Mouse (Mus musculus): ENCODE results near the gene H2afv. TPM values are rescaled to one million over a fixed set of nuclear protein-coding genes. Genes with fewer than 3 reads are reported as not detected.
A peak's percentile ranks its signal among the peaks of the same experiment; 100 is the strongest.

The H2afv gene
- polyA plus RNA-seq, 1 experiment = 51.4 TPM

DNA sequence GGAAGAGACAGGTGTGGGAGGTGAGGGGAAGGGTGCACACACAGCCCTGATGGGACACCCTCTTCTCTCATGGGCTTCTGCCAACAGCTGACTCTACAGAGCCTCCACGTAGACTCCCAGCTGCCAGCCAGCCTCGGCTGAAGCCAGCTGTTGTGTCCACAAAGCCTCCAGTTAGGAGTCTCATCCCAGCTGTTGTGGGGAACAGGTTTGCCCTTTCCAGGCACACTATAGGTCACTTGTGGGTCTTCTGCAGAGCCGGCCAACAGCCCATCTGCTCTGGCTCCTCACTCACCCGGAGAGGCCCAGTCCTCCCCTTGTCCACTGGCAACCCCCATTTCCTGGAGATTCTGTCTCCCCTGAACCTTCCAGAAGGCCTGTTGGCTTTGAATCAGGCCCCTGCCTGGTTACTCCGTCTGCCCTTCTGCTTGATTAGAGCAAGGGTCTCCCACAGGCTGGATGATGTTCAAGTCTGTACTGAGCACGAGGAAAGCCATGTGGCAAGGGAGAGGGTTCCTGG, 37.5 kb upstream of the H2afv start:
- WGBS = 59% methylated on average over 6 of the region's 6 CpGs
- no peak for TF ChIP-seq CTCF (IDR thresholded peaks at IDR 0.05; ENCODE audit: insufficient read depth, low read length)
- no peak for TF ChIP-seq POLR2A (IDR thresholded peaks at IDR 0.05; ENCODE audit: borderline replicate concordance, extremely low read depth, low read depth, low read length)
- DNase-seq = no peak

GRCm38 (mm10) chr11:6480681-6481405, 36.6 kb upstream of the H2afv start:
- no peak for DNase-seq
- Histone ChIP-seq H3K4me1 (ENCODE audit: control insufficient read depth, insufficient read depth, low read length) (no peaks in the 10 kb centered on the region), H3K4me3 (replicated peaks; ENCODE audit: extremely low read depth, low read depth, low read length) (no peak overlapping the region)
- 74% methylated on average over 13 of the region's 13 CpGs for WGBS
- TF ChIP-seq CTCF (IDR thresholded peaks at IDR 0.05; ENCODE audit: insufficient read depth, low read length) (no peak), POLR2A (IDR thresholded peaks at IDR 0.05; ENCODE audit: borderline replicate concordance, extremely low read depth, low read depth, low read length) (no peak)

More for the DNA sequence above, 37.5 kb upstream of the H2afv start:
- no peak overlapping the region for H3K4me3 ChIP-seq (replicated peaks; ENCODE audit: extremely low read depth, low read depth, low read length)
- H3K4me1 ChIP-seq (ENCODE audit: control insufficient read depth, insufficient read depth, low read length) = no peaks in the 10 kb centered on the region

DNA sequence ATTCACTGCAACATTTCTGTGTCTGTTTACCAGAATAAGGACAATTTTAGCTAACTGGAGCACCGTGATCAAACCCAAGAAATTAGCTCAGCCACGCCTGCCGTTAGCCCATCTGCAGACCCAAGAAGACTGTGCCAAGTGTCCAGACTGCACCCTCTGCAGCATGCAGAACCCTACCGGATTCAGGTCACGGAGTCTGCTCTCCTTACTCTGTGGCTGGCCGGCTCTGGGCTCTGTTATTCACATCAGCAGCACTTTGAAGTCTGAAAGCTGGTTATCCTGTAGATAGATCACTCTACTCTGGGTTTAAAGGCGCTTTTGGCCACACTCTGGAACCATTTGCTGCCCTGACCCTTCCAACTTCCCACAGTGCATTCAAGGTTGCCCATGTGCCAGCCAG, 35.9 kb upstream of the H2afv start:
- WGBS = 70% methylated on average over 7 of the region's 7 CpGs
- no peak for DNase-seq

GRCm38 (mm10) chr11:6479231-6479630, 35.0 kb upstream of the H2afv start:
- Histone ChIP-seq H3K4me1 (ENCODE audit: control insufficient read depth, insufficient read depth, low read length) (peaks cover 3% of the 10 kb centered on the region), H3K4me3 (replicated peaks; ENCODE audit: extremely low read depth, low read depth, low read length) (no peak overlapping the region)
- TF ChIP-seq CTCF (IDR thresholded peaks at IDR 0.05; ENCODE audit: insufficient read depth, low read length) (no peak), POLR2A (IDR thresholded peaks at IDR 0.05; ENCODE audit: borderline replicate concordance, extremely low read depth, low read depth, low read length) (no peak)
- no peak for DNase-seq
- 77% methylated on average over 2 of the region's 2 CpGs for WGBS

More for the DNA sequence above, 35.9 kb upstream of the H2afv start:
- Histone ChIP-seq H3K4me1 (ENCODE audit: control insufficient read depth, insufficient read depth, low read length) (no peaks in the 10 kb centered on the region), H3K4me3 (replicated peaks; ENCODE audit: extremely low read depth, low read depth, low read length) (no peak overlapping the region)
- TF ChIP-seq POLR2A (IDR thresholded peaks at IDR 0.05; ENCODE audit: borderline replicate concordance, extremely low read depth, low read depth, low read length) = no peak
- no peak for TF ChIP-seq CTCF (IDR thresholded peaks at IDR 0.05; ENCODE audit: insufficient read depth, low read length)

DNA sequence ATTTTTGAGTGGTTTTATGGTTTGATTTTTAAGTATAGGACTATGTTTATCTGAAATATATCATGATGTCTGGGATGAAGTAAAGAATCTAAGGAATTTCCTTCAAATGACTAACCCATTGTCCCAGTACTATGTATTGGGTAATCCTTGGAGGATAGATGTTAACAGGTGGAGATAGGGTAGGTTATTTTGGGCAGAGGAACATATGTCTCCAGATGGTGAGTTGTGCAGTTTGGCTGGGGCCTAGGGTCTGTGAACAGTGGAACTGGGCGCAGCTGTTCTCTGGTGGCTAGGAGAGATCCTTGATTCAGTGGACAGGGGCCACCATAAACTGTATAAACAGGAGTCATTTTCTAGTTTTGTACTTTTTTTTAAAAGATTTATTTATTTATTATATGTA, 33.1 kb upstream of the H2afv start:
- DNase-seq = no peak
- TF ChIP-seq POLR2A (IDR thresholded peaks at IDR 0.05; ENCODE audit: borderline replicate concordance, extremely low read depth, low read depth, low read length) (no peak), CTCF (IDR thresholded peaks at IDR 0.05; ENCODE audit: insufficient read depth, low read length) (no peak)
- H3K4me1 ChIP-seq (ENCODE audit: control insufficient read depth, insufficient read depth, low read length) = peaks cover 11% of the 10 kb centered on the region
- H3K4me3 ChIP-seq (replicated peaks; ENCODE audit: extremely low read depth, low read depth, low read length) = no peak overlapping the region
- WGBS = 100% methylated on average over 1 of the region's 1 CpGs

DNA sequence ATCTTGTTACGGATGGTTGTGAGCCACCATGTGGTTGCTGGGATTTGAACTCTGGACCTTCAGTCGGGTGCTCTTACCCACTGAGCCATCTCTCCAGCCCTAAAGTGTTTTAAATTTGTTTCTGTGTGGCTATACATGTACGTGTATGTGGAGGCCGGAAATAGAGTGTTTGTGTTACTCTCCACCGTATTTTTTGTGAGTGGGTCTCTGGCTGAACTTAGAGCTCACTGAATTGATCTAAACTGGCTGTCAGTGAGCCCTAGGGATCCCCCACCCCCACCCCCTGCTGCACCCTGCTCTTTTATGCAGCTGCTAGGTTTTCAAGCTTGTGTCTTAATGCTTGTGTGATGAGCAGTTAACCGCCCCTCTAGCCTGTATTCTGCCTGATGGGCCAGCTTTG, 32.6 kb upstream of the H2afv start:
- Histone ChIP-seq H3K4me3 (replicated peaks; ENCODE audit: extremely low read depth, low read depth, low read length) (no peak overlapping the region), H3K4me1 (ENCODE audit: control insufficient read depth, insufficient read depth, low read length) (peaks cover 14% of the 10 kb centered on the region)
- 69% methylated on average over 6 of the region's 6 CpGs for WGBS
- TF ChIP-seq CTCF (IDR thresholded peaks at IDR 0.05; ENCODE audit: insufficient read depth, low read length) (no peak), POLR2A (IDR thresholded peaks at IDR 0.05; ENCODE audit: borderline replicate concordance, extremely low read depth, low read depth, low read length) (no peak)
- DNase-seq = no peak

GRCm38 (mm10) chr11:6475867-6476484, 31.7 kb upstream of the H2afv start, which contains the start of gene Purb:
TSS of gene Purb (minus strand) at chr11:6475917.
- 11% methylated on average over 73 of the region's 76 CpGs for WGBS
- Histone ChIP-seq H3K4me1 (ENCODE audit: control insufficient read depth, insufficient read depth, low read length) (peaks cover 22% of the 10 kb centered on the region), H3K4me3 (replicated peaks; ENCODE audit: extremely low read depth, low read depth, low read length) (peak within 1 kb of the TSS; percentile 95)
- peak; percentile 90 for DNase-seq
- TF ChIP-seq CTCF (IDR thresholded peaks at IDR 0.05; ENCODE audit: insufficient read depth, low read length) (no peak), POLR2A (IDR thresholded peaks at IDR 0.05; ENCODE audit: borderline replicate concordance, extremely low read depth, low read depth, low read length) (peak; percentile 86; the same call in 1 of the 2 replicates)

DNA sequence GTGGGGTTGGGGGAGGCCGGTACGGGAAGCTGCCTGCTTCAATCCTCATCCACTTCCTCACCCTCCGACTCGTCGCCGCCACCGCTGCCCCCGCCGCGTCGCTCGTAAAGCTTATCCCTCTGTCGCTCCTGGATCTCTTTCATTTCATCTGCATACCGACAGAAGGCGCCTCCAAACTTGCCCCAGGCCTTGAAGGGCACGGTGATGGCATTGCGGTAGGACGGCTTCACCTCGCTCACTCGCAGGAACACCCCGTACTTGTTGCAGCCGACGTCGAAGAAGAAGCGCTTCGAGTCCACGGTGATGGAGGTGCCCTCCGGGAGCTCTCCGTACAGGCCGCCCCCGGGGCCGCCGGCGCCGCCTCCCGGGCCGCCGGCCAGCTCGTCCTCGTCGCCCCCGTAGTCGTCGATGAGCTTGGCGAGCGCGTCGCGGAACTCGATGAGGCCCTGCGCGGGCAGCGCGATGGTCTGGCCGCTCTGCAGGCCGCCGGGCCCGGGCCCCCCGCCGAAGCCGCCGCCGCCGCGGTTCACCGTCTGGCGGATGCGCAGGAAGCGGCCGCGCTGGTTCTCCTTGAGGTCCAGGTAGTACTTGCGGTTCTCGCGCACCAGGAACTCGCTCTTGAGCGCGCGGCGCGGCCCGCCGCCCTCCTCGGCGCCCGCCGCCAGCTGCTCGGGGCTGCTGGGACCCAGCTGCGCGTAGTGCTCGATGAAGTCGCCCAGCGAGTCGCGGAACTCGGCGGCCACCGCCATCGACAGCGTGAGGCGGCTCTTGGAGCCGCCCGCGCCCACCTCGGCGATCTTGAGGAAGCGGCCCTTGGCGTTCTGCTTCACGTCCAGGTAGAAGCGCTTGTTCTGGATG, 30.9 kb upstream of the H2afv start:
- DNase-seq = peak; percentile 65
- peak overlapping the region; percentile 95 for H3K4me3 ChIP-seq (replicated peaks; ENCODE audit: extremely low read depth, low read depth, low read length)
- TF ChIP-seq POLR2A (IDR thresholded peaks at IDR 0.05; ENCODE audit: borderline replicate concordance, extremely low read depth, low read depth, low read length) = 0 out of 2 replicates have a peak, but pooled peaks have one; percentile 25
- no peak for TF ChIP-seq CTCF (IDR thresholded peaks at IDR 0.05; ENCODE audit: insufficient read depth, low read length)
- WGBS = under 1% methylated on average over 109 of the region's 109 CpGs
- H3K4me1 ChIP-seq (ENCODE audit: control insufficient read depth, insufficient read depth, low read length) = peaks cover 27% of the 10 kb centered on the region

GRCm38 (mm10) chr11:6474381-6474780, 30.1 kb upstream of the H2afv start:
- H3K4me3 ChIP-seq (replicated peaks; ENCODE audit: extremely low read depth, low read depth, low read length) = peak overlapping the region; percentile 95
- no peak for DNase-seq
- H3K4me1 ChIP-seq (ENCODE audit: control insufficient read depth, insufficient read depth, low read length) = peaks cover 27% of the 10 kb centered on the region
- TF ChIP-seq CTCF (IDR thresholded peaks at IDR 0.05; ENCODE audit: insufficient read depth, low read length) (no peak), POLR2A (IDR thresholded peaks at IDR 0.05; ENCODE audit: borderline replicate concordance, extremely low read depth, low read depth, low read length) (no peak)
- 11% methylated on average over 6 of the region's 6 CpGs for WGBS
